Mouse (Mus musculus) embryo, embryonic 11 days (tissue): ENCODE data around the gene Samm50.

Experiments used
- DNase-seq: peaks from one replicate; pipeline ENCODE4 v3.0.0-alpha.2; 2015

The Samm50 gene

GRCm38 (mm10) chr15:84212031-84212755, 20.2 kb downstream of the Samm50 start:
- DNase-seq: peak; percentile 84

DNA sequence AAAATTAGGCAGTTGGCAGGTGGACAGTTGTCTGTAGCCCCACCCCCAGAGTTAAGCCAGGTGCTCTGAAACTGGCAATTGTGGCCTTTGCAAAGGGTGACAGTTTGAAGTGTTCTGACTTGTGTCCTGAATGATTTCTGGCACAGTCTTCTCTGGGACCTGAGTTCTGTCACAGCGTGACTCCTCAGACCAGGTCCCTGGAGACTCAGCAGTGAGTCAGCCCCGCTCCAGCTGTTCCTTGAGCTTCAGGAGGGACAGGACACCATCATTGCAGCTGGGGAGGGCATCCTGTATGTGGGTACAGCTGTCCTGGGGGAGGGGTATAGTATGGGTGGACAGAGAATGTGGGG, 20.7 kb downstream of the Samm50 start:
- DNase-seq: no peak

DNA sequence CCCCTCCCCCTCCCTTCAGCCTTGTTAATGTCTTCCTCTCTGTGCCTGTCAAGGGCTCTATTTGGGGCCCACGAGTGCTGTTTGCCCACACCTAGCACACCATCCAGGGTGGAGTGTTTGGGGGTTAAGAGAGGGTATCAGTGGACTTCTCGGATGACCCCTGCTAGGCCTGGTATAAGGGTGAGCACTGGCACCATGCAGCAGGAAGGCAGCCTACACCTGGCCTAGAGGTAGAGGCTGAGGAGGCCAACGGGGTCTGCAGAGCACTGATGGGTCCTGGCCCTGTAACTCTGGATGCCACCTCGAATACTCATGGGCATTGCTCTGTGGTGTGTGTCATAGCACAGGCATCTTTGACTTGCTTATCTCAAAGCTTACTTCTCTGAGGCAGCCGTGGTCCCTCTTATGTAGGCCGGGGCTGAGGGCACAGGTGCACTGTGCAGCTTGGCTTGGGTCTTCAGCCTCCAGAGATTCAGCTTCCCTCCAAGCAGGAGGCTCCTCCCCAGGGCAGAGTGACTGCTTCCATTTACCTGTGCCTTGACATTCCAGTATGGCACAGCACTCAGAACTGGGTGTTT, 21.2 kb downstream of the Samm50 start:
- no peak for DNase-seq

- DNase-seq: no peak
Observed at GRCm38 (mm10) chr15:84214476-84214875, 22.4 kb downstream of the Samm50 start.

DNA sequence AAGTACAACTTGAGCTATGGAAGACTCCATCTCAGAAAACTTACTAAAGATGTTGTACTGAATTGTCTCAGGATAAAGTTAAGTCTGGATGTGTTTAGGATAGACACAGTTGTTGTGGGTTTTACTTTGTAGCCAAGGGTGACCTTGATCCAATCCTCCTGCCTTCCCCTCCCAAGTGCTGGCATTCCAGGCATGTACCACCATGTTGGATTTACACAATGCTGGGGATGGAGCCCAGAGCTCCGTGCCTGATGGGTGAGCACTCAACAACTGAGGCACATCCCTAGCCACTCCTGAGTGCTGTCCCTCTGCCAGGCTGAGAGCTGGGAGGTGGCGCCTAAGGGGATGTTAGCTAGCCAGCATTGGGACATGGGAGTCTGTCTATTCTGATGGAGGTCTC, 23.2 kb downstream of the Samm50 start:
- DNase-seq: no peak

DNA sequence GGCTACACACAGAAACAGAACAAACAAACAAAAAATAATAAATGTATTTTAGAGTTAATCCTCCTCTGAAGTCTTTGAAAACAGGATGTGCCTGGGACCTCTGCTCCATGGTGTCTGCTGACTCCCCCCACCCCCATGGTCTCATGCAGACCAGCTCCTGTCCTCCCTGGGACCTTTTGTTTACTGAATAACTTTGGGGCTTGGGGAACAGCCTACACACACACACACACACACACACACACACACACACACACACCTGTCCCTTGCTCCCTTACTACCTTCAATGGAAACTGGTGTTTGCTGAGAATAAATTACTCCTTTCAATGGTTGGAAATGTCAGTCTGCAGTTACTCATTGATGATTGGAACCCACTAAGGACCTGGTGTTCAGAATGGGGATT, 24.0 kb downstream of the Samm50 start:
- DNase-seq: no peak

GRCm38 (mm10) chr15:84216461-84217084, 24.5 kb downstream of the Samm50 start:
- peak; percentile 74 for DNase-seq

GRCm38 (mm10) chr15:84217969-84218782, 26.1 kb downstream of the Samm50 start:
- DNase-seq: no peak

- peak; percentile 68 for DNase-seq
Observed at GRCm38 (mm10) chr15:84218783-84219271, 26.8 kb downstream of the Samm50 start.

- DNase-seq: no peak
Observed at GRCm38 (mm10) chr15:84221539-84221938, 29.5 kb downstream of the Samm50 start.

GRCm38 (mm10) chr15:84223423-84223822, 31.4 kb downstream of the Samm50 start:
- DNase-seq: peak; percentile 64

- DNase-seq: no peak
Observed at GRCm38 (mm10) chr15:84224779-84225178, 32.7 kb downstream of the Samm50 start.

- DNase-seq: no peak
Observed at GRCm38 (mm10) chr15:84226918-84227317, 34.9 kb downstream of the Samm50 start.

DNA sequence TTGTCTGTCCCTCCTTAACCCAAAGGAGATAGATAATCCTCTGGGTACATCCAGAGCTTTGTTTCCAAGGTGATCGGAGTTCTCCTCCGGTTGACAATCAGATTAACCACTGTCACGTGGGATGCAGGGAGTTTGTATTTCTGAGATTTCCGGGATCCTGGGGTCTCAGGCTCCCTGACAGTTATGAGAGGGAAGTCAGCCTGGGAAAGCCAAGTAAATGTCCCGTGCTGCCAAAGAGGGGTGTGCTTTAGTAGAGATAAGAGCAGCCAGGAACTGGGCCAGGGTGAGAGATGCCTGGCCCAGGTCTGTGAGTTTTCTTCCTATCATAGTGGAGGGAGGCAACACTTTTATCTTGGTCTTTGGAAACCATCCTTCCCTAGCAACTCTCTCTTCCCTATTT, 38.6 kb downstream of the Samm50 start:
- no peak for DNase-seq

DNA sequence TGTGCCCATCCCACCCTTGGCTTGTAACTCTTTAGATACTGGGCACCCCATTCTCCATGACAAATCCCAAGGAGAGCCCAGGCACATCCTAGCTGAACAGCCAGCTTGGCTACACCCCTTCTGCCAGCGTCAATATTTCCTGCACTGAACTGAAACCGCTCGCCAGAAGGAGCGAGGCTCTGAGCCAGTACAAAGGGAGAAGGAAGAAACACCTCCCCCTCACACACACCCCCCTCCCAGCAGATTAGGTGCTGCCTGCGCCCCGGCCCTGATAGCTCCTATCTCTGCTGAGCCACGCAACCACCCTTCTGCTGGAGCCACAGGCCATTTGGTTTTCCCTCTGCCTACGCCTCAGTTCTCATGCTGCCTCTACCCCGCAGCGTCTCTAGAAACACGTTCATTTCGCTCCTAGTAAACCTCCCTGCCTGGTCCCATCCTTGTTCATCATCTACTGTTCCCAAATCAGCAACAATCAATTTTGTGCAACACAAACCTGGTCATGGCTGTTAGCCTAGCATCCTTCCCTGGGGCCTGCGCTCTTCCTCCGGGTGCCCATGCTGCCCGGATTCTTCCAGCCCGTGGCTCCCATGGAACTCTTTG, 39.2 kb downstream of the Samm50 start:
- DNase-seq: no peak

- DNase-seq: peak; percentile 82
Observed at GRCm38 (mm10) chr15:84231721-84232561, 39.9 kb downstream of the Samm50 start, which contains the start of gene Parvb. Gene Parvb, plus strand, starts transcription at chr15:84232043.

GRCm38 (mm10) chr15:84232609-84233008, 40.6 kb downstream of the Samm50 start:
- no peak for DNase-seq

DNA sequence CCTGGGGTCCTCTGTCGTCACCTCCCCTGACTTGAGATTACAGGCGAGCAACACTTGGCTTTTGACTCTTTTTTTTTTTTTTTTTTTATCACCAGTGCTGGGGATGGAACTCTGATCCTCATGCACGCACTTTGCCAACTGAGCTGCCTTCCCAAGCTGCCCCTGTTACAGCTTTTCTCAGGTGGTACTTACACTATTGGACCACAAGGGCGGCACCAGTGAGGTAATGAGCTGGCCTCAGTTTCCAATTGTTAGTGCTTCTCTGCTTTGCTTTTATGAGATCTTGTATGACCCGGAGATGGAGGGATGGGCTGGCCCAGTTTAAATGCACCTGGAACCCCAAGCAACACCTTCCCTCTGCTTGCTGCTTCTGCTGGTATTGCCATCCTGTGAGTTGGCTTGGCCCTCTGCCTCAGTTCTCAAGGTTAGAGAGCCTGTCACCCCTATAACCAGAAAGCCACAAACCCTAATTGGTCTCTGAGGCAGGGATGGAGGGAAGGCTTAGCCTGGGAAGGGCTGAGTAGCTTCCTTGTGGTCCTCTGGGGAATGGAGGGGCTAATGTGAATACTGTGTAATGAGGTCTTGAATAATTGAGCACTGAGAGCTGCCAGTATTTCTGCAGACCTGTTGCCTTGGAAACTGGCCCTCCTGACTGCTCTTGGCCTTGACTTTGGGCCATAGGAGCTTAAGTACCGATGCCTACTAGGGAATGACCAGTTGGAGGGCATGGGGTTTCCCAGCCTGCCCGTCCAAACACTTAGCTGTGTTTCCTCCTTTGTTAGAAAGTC, 42.9 kb downstream of the Samm50 start:
- no peak for DNase-seq

GRCm38 (mm10) chr15:84235646-84236045, 43.6 kb downstream of the Samm50 start:
- DNase-seq: no peak

GRCm38 (mm10) chr15:84238552-84238951, 46.5 kb downstream of the Samm50 start:
- no peak for DNase-seq

DNA sequence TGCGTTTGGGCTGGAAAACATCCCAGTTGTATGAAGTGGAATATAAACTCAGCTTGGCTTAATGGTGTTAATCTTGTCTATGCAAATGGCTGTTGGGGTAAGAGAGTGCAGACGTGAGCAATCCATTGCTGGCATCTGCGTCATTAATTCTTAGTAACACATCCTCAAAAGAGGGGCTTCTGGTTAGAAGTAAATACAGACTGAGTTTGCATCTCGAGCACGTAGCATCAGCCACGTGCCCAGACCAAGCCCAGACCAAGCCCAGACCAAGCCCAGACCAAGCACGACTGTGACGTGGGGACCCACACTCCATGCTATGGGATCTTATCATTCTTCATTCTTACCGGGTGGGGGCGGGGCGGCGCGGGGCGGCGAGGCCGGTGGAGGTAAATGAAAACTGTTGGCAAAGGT, 47.0 kb downstream of the Samm50 start:
- DNase-seq: no peak
